In the genomic region with DNA sequence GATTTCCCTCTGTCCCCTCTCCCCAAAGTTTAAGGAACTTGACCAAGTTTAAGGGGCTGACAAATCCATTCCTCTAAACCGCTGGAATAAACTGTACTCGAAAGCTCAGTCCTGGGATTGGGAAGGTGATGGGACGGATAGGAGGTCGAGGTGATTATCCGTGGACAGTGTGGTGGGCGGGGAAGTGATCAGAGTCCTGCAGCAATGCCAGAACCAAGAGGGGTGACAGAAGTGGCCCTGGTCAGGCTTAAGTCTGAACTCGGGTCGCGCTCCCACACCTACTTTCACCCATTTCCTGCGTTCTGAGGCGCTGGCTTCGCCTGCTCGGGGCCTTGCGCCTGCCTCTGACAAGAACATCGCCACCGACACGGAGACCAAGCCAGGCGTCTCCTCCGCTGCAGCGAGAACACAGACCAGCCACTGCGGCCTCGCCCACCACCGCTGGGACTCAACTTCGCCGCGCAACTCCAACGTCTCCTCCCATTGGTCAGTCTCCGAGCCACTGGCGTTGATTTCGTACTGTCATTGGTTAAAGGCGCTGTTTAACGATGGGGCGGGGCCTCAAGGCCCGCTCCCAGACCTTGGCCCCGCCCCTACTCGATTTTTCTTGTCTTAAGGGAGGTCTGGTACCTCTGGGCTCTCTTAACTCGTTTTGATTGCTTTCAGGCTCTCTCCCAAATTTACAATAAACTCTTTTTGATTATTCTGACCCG, we compare ENCODE assay signal across 8 mouse cellular contexts. TPM values are rescaled to one million over a fixed set of nuclear protein-coding genes. Genes with fewer than 3 reads are reported as not detected.
DNase-seq lines count a peak whose midpoint lies in the region; ATAC-seq and TF ChIP-seq lines count a peak whose summit lies in the region.

No protein-coding gene starts in this region.

- H3K4me2 ChIP-seq in embryonic facial prominence, embryonic 14.5 days (ENCODE audit: low read depth, low read length), result peak overlapping the region; percentile 76
- H3K4me2 ChIP-seq in limb, embryonic 14.5 days (replicated peaks; ENCODE audit: low read depth, low read length, severe bottlenecking), result peak overlapping the region; percentile 96
- peak overlapping the region; percentile 92 for H3K4me2 ChIP-seq in midbrain, postnatal 0 days (ENCODE audit: low read depth, low read length, poor library complexity, severe bottlenecking)

- no peaks in the 10 kb centered on the region for H3K27me3 ChIP-seq in embryonic facial prominence, embryonic 14.5 days (replicated peaks; ENCODE audit: control insufficient read depth, insufficient read depth, low read length)
- no peaks in the 10 kb centered on the region for H3K27me3 ChIP-seq in limb, embryonic 14.5 days (ENCODE audit: control insufficient read depth, insufficient read depth, low read length)
- H3K27me3 ChIP-seq in midbrain, postnatal 0 days (ENCODE audit: insufficient read depth, low read length), result no peaks in the 10 kb centered on the region

- WGBS in embryonic facial prominence, embryonic 14.5 days, result under 1% methylated on average over 31 of the region's 38 CpGs
- WGBS in limb, embryonic 14.5 days, result 1% methylated on average over 31 of the region's 38 CpGs
- WGBS in midbrain, postnatal 0 days, result under 1% methylated on average over 38 of the region's 38 CpGs

- peaks cover 8% of the 10 kb centered on the region for H3K4me1 ChIP-seq in embryonic facial prominence, embryonic 14.5 days (ENCODE audit: control insufficient read depth, insufficient read depth, low read length)
- peaks cover 14% of the 10 kb centered on the region for H3K4me1 ChIP-seq in limb, embryonic 14.5 days (ENCODE audit: control insufficient read depth, insufficient read depth, low read length)
- peaks cover 6% of the 10 kb centered on the region; the same call in 1 of the 2 replicates for H3K4me1 ChIP-seq in midbrain, postnatal 0 days (ENCODE audit: insufficient read depth, low read length)

- H3K36me3 ChIP-seq in embryonic facial prominence, embryonic 14.5 days (ENCODE audit: control insufficient read depth, insufficient read depth, low read length), result no peaks in the 10 kb centered on the region
- H3K36me3 ChIP-seq in limb, embryonic 14.5 days (ENCODE audit: control insufficient read depth, insufficient read depth, low read length), result no peaks in the 10 kb centered on the region
- no peaks in the 10 kb centered on the region for H3K36me3 ChIP-seq in midbrain, postnatal 0 days (ENCODE audit: insufficient read depth, low read length)

- peak; percentile 95 for ATAC-seq in embryonic facial prominence, embryonic 14.5 days (ENCODE audit: low read depth)
- ATAC-seq in limb, embryonic 14.5 days (ENCODE audit: low FRiP score, low read depth), result peak; percentile 95
- peak; percentile 94 for ATAC-seq in midbrain, postnatal 0 days (ENCODE audit: low FRiP score)

- peak; percentile 96 for DNase-seq in 3T3-L1 (ENCODE audit: low read depth, low spot score)
- DNase-seq in adrenal gland, postnatal 4 days (ENCODE audit: low spot score in 2 of 2), result peak; percentile 62 to 76
- peak; percentile 98 for DNase-seq in embryonic facial prominence, embryonic 14.5 days (ENCODE audit: low spot score)
- peak; percentile 87 for DNase-seq in heart, adult 8-10 months (ENCODE audit: low spot score)
- DNase-seq in kidney, adult 9 months, result peak; percentile 90
- DNase-seq in limb, embryonic 14.5 days (ENCODE audit: low spot score), result peak; percentile 97
- DNase-seq in midbrain, postnatal 0 days (ENCODE audit: low spot score), result peak; percentile 97
- peak; percentile 81 to 86 for DNase-seq in spleen, postnatal 14 days (ENCODE audit: low spot score in 2 of 2)

- H3K9ac ChIP-seq in embryonic facial prominence, embryonic 14.5 days (ENCODE audit: low read depth, low read length), result peak overlapping the region; percentile 92
- peak overlapping the region; percentile 92 for H3K9ac ChIP-seq in limb, embryonic 14.5 days (ENCODE audit: low read depth, low read length, severe bottlenecking)
- no peak overlapping the region for H3K9ac ChIP-seq in midbrain, postnatal 0 days (replicated peaks; ENCODE audit: low read length, poor library complexity, severe bottlenecking)

- H3K9me3 ChIP-seq in embryonic facial prominence, embryonic 14.5 days (ENCODE audit: control insufficient read depth, low read length), result no peaks in the 10 kb centered on the region
- no peaks in the 10 kb centered on the region for H3K9me3 ChIP-seq in limb, embryonic 14.5 days (ENCODE audit: control insufficient read depth, low read length)
- H3K9me3 ChIP-seq in midbrain, postnatal 0 days (ENCODE audit: low read length), result no peaks in the 10 kb centered on the region

- 0 out of 2 replicates have a peak, but pooled peaks have one; percentile 74 for TF ChIP-seq POLR2A in limb, embryonic 14.5 days (IDR thresholded peaks at IDR 0.05; ENCODE audit: borderline replicate concordance, extremely low read depth, insufficient read depth, insufficient read length)

- peak overlapping the region; percentile 85 for H3K4me3 ChIP-seq in embryonic facial prominence, embryonic 14.5 days (ENCODE audit: low read depth, low read length)
- H3K4me3 ChIP-seq in limb, embryonic 14.5 days (replicated peaks; ENCODE audit: low read length), result peak overlapping the region; percentile 83
- H3K4me3 ChIP-seq in midbrain, postnatal 0 days (ENCODE audit: low read depth, low read length), result peak overlapping the region; percentile 87

- peak overlapping the region; percentile 66; the same call in 1 of the 2 replicates for H3K27ac ChIP-seq in embryonic facial prominence, embryonic 14.5 days (replicated peaks; ENCODE audit: low read depth, low read length)
- H3K27ac ChIP-seq in limb, embryonic 14.5 days (replicated peaks; ENCODE audit: low read depth, low read length), result 0 out of 2 replicates have a peak overlapping the region, but pooled peaks have one; percentile 80
- H3K27ac ChIP-seq in midbrain, postnatal 0 days (ENCODE audit: low read depth, low read length), result no peak overlapping the region; the same call in 1 of the 2 replicates

- TF ChIP-seq CTCF in midbrain, postnatal 0 days (IDR thresholded peaks at IDR 0.05), result no peak

RNA-seq across cellular contexts. Expression of a gene that starts 1.1 kb away (rescaled TPM):
- total RNA-seq in adrenal gland, postnatal 4 days (2021), result 1 to 10 TPM; 2.3 to 2.7 TPM
- 10.5 and 12.3 TPM in 2 replicates for polyA plus RNA-seq in embryonic facial prominence, embryonic 14.5 days (2014; fragmentation: Nextera tagmentation; extraction: Ambion mirVana)
- under 1 TPM in 2 of 4 experiments, not detected in 2; 0.11 to 0.31 TPM for total RNA-seq in heart, adult 8-10 months (2022)
- polyA plus RNA-seq in limb, embryonic 14.5 days (2012; rRNA removed), result 4.9 and 6.4 TPM in 2 replicates
- polyA plus RNA-seq in limb, embryonic 14.5 days (2014; fragmentation: Nextera tagmentation; extraction: Ambion mirVana), result 8.3 and 10.6 TPM in 2 replicates
- total RNA-seq in midbrain, postnatal 0 days (2014; rRNA removed), result 2.5 and 2.9 TPM in 2 replicates
- polyA plus RNA-seq in midbrain, postnatal 0 days (2015; fragmentation: Nextera tagmentation; extraction: Ambion mirVana), result 2.6 and 5.0 TPM in 2 replicates

RNA-seq across cellular contexts. Expression of a gene that starts 1.2 kb away (rescaled TPM):
- total RNA-seq in adrenal gland, postnatal 4 days (2021), result 10 to 100 TPM; 20.1 to 24.8 TPM
- 46.5 and 52.9 TPM in 2 replicates for polyA plus RNA-seq in embryonic facial prominence, embryonic 14.5 days (2014; fragmentation: Nextera tagmentation; extraction: Ambion mirVana)
- 10 to 100 TPM in 1 of 4 experiments, 1 to 10 TPM in 3; 7.5 to 11.1 (median 9.2) TPM for total RNA-seq in heart, adult 8-10 months (2022)
- polyA plus RNA-seq in limb, embryonic 14.5 days (2012; rRNA removed), result 42.1 and 49.4 TPM in 2 replicates
- 47.8 and 52.7 TPM in 2 replicates for polyA plus RNA-seq in limb, embryonic 14.5 days (2014; fragmentation: Nextera tagmentation; extraction: Ambion mirVana)
- total RNA-seq in midbrain, postnatal 0 days (2014; rRNA removed), result 16.1 and 19.0 TPM in 2 replicates
- polyA plus RNA-seq in midbrain, postnatal 0 days (2015; fragmentation: Nextera tagmentation; extraction: Ambion mirVana), result 31.8 and 34.8 TPM in 2 replicates
